Mouse (Mus musculus): ENCODE results near the gene Mgst1. TPM values are rescaled to one million over a fixed set of nuclear protein-coding genes. Genes with fewer than 3 reads are reported as not detected.

Mgst1 gene
- total RNA-seq (2022): 1,000 to 10,000 TPM in 2 of 4 experiments, 100 to 1,000 TPM in 2; 362 to 2,247 (median 1,313) TPM

DNA sequence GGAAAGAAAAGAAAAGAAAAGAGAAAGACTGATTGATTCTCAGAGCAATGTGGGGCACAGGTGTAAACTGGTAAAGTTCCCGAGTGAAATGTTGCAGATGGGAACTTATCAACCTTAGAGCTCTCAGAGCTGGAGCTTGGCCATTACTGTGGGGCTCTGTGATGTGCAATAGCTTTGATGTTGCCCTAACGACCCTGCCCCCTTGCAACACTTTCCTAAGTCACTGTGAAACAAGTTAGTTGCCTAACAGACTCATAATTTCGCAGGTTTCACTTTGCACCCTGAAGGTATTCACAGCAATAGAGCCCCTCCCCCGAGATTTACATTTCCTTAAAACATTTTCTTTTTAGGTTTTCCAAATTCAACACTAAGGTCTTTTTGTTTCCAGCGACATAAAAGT, at the start of gene Mgst1:
TSS of gene Mgst1 (plus strand) at position 387 of the 400 bp plus-strand sequence.
- DNase-seq: peak; percentile 45

DNA sequence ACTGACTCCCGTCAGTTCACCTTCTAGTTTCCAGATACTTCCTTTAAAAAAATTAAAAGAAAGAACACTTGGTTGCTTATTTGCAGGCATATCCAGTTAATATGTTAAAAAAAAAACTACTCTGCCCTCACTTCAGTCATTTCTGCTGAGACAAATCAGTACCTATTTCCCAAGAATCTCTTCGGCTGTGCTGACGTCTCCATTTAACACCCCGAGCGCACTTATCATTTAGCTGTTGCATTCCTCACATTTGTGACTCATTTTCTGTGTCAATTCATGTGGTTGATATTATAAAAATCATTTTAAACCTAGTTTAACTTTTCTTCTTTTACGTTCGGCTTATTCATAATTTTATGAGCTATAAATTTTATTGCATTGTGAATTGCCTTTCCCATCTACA, 47.7 kb upstream of the Mgst1 start:
- no peak for DNase-seq

DNA sequence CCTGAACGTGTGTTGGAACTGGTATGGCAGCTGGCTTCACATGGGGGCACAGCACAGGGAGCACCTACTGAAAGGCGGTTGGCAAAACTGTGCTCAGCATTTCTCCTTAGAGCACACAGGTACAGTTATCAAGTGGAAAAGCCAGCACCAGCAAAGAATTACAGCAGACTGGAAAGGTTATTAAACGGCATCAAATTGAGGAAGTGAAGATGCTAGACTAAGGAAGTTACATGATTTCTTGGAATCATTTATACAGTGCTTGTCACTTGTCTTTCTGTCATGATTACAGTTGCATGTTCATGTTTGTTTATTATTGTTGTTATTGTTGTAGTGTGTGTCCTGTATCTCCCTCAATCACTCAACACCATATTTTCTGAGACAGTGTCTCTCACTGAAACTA, 45.1 kb upstream of the Mgst1 start:
- DNase-seq: no peak

DNA sequence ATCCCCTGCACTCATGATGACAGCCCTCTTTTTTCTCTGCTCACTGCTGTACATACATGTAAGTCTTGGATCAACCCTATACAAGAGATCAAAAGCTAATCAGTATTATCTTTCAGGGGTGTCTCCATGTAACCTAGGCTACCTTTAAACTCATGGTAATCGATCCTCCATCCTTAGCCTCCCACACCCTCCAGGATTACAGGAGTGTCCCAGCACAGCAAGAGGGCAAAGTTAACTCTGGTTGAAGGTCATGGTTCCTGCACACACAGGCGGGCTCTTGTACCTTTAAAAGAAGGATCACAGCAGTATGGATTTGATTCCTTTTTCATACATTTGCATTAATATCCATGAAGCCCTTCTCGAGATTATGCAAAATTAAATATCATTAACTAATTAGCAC, 40.5 kb upstream of the Mgst1 start:
- no peak for DNase-seq

DNA sequence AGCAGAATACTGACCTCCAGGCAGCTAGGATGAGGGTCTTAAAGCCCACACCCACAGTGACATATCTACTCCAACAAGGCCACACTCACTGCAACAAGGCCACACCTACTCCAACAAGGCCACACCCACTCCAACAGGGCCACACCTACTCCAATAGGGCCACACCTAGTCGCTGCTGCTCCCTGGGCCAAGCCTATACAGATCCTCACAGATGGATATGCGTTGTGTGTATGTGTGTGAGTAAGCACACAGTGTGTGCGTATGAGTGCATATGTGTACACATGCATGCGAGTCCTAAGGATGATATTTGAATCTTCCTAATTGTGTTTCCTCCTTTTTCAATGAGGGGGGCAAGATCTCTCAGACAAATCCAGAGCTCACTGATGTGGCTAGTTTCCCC, 38.3 kb upstream of the Mgst1 start:
- no peak for DNase-seq

DNA sequence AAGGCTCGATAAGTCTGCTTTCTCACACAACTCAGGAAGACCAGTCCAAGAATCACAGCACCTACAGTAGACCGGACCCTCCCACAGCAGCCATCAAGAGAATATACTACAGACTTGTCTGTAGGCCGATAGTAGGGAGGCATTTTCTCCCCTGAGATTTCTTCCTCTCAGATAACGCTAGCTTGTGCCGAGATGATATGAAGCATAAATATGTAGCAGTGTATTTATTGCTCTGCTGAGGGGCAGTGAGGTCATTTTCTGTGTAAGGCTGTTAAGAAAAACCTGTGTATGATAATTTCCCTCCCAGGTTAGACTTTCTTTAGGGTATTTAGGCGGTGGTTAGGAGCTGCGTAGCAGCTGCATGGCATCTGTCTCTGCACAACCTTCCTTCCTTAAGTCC, 37.2 kb upstream of the Mgst1 start:
- DNase-seq: no peak

DNA sequence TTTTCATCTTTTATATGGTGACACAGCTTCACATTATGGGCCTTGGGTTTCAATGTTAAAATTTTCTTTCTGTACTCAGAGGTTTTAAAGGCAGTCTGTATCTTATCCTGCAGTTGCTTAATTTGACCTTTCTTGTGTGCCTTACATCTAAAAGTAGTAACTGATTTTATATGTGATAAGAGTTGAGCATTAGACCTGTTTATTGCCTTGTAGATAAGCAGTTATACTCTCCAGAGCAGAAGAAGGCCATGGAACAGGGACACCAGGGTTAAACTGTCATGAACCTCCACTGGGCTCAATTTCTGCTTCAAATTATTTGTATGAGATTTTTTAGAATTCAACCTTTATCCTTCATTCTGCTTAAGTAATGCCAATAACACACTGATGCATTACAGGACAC, 35.6 kb upstream of the Mgst1 start:
- no peak for DNase-seq

DNA sequence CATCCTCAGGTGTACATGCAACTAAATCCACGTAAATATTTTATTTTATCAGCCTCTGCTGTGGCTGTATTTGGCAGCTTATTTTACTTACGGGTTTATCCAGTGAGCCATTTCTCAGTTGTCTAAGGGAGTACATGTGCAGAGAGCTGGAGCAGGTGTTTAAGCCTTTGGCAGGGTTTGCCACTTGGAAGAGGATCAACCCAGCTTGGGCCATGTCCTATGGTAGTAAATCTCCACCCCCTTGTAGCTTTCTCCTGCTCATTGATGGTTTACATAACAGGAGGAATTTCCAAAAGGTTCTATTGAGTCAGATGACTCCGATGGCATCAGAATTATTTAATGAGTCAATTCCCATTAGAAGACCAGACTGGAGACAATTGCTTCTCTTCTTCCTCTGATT, 22.6 kb upstream of the Mgst1 start:
- DNase-seq: no peak

DNA sequence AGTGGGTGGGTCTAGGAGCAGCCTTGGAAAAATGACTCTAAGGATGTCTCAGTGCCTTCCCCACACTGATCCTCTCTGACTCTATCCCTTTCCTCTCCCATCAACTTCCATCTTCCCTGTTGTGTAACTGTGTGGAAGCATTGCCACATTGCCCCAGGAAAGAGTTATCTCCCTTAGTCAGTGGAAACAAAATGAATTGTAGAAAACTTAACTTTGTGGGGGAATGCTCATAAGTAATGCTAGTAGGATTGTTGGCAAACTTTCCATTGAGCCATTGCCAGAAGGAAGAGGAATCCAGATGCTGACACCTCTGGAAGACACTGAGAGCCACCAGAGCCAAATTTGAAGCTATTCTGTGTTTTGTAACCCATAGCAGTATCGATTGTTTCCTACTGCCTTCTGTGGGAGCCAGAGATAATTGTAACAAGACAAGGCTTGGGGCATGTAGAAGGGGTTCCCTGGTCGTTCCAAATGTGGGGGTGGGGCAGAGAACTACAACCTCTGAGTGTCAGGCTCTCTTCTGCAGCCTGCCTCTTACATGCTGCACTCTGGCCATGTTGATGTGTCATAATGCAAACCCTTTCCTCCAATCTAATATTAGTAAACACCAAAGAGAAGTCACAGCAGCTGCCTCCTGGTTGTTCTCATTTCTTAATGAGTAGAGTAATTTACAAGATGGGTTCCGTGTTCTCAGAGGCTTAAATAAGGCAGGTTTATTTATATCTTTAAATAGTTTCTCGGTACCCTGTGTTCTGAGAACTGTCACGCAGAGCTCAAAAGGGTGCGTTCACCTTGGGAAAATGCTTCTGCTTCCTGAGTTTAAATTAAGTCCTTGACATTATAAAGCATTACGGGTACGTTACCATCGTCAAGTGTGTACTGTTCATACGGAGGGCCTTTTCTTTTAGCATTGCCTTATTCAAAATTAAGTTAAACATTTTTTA, 11.5 kb upstream of the Mgst1 start:
- DNase-seq: no peak

DNA sequence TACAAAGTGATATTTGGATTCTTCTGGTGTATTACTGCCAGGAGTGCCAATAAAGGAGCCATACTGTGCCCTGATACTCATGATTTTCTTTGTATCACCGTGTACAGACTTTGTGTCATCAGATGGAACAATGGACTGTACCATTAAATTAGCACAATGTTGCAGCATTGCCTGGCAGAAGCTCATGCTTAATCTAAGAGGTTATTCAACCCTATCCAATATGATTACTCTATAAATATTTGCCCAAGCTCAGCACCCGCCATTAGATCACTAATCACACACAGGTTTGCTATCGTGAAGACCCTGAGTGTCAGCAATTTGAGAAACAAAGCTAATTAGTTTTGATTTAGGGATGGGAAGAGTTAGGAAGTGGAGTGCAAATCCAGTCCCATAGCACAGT, 9.6 kb upstream of the Mgst1 start:
- DNase-seq: no peak

DNA sequence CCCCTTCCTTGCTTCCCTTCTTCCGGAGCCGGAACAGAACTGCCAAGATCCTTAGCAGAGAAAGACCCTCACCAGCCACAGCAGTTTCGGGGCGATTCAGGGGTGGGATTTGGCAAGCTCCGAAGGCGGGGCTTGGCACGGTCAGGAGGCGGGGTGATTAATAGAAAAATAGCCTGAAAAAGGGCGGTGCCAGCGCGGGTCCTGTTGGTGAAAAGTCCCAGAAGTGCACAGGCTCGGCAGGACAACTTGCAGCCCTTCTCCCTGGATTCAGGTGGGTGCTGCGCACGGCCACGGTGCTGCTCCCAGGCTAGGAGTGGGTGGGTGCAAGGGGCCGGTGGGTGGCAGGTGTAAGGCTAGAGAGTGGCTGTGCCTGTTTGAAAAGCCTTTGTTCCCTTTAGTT, 220 bp downstream of the Mgst1 start:
- peak; percentile 81 for DNase-seq

DNA sequence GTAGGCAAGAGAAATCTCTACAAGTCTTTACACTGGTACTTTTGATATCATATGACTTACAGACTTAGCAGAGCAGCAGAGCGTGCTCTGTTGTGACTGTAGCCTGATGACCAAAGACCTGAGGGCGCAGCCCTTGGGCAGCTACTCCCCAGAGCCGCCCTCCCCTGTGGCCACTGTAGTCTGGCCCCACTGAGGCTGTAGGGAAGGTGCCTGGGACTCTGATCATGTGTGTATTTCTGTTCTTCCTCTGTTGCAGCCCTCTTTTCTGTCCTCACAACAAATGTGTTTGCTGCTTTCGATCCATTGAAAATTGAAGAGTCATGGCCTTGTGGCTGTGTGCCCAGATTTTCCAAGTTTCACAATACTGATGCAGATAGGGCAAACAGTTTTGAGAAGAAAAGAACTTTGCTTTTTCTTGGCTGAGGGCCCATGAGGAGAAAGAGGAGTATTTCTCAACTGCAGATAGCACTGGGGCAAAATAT, 1.0 kb downstream of the Mgst1 start:
- DNase-seq: peak; percentile 91

DNA sequence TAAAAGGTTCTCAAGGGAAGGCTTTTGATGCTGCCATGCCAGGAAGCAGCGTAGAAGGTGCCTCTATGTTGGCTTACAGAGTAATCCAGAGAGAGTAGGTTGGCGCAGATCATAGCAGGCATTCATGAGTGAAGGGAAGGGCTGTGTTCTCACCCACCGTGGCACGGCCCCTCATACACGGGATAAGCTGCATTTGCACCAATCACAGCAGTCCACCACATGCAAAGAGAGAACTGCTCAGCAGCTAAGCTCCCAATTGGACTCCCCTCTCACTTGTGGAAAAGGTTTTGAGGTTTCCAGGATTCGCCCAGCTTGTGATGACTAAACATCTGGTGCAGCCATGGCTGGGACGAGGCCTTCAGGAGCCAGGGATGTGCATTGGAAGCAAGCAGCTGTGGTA, 2.5 kb downstream of the Mgst1 start:
- no peak for DNase-seq

DNA sequence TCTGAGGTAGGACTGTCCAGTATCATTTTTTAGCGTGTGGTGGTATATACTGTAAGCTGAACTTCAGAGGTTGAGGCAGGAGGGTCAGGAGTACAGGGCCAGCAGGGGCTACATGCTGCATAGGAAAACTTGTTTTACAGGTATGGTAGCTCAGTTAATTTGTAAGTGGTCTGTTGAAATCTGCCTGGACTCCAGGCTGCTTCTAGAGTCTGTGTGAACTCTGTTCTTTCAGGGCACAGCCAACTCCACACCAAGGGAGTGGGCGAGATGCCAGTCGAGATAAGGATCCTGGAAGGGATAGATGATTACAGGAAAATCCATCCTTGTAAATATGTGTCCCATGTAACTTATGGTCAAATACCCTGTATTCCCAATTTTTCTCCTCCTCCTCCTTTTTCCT, 3.3 kb downstream of the Mgst1 start:
- peak; percentile 48 for DNase-seq

DNA sequence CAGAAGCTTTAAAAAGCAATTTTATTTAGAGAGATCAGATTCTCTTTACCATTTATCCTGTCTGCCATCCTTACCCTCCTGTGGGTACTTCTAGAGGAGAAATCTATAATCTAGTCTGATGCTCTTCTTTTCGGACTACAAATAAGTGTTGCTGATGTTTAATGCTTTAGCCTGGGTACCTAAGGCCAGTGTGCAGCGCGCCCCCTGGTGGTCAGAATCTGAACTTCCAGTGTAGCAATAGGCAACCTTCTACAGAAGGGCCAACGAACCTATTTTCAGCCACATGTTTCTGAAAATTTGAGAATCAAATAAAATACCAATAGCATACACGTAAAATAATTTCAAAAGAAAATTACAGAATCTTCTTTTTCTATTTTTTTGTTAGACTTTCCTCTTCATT, 13.0 kb downstream of the Mgst1 start:
- peak; percentile 41 for DNase-seq

DNA sequence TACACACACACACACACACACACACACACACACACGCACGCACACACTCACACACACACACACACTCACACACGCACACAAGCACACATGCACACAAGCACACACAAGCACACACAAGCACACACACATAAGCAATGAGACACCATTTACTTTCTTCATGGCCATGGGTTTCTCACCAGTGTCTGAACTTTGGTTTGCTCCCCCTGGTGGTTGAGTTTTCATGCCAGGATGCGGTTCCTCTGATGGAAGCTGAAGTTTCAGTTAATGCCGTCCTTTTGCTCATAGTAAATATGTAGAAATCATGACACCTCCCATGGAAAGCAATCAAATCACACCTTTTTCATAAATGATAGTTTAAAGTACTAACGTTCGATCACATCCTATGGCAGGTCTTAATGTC, 23.8 kb downstream of the Mgst1 start:
- no peak for DNase-seq

DNA sequence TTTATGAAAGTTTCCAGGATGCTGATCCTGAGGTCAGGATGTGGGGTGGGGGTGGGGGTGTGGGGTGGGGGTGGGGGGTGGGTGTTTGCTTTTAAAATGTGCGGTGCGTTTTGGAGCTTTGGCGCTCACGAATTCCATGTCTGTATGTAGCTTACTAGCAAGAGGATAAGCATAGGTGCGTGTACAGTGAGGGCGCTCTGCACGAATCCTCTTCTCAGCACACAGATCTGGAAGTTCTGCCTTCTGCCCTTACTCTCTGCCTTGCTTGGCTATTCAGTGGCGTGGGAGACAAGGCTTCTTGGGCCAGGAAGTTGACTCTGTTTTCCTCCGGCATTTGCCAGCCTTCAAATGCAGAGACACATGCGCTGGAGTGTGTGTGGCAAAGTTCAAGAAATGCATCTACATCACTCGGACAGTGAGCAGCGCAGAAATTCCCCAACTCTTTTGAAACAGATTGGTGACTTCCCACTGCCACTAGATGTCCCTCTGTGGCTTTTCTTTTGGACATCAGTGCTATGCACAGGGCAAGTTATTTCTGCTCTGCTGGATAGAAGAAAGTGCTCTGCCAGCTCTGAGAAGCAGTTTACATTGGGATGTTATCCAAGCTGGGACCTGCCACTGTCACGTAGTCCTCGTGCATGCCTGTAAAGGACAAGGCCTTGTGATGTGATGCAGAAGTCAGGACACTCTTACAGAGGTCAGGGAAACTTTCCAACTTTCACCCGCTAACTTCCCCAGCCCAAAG, 31.5 kb downstream of the Mgst1 start:
- no peak for DNase-seq

Other genes starting within 250 kb of the Mgst1 start
- gene Slc15a5, start 60.4 kb upstream of the Mgst1 start, total RNA-seq (2022): 1 to 10 TPM in 2 of 4 experiments, under 1 TPM in 1, not detected in 1; 0.49 to 6.2 (median 1.2) TPM